In the genomic region with DNA sequence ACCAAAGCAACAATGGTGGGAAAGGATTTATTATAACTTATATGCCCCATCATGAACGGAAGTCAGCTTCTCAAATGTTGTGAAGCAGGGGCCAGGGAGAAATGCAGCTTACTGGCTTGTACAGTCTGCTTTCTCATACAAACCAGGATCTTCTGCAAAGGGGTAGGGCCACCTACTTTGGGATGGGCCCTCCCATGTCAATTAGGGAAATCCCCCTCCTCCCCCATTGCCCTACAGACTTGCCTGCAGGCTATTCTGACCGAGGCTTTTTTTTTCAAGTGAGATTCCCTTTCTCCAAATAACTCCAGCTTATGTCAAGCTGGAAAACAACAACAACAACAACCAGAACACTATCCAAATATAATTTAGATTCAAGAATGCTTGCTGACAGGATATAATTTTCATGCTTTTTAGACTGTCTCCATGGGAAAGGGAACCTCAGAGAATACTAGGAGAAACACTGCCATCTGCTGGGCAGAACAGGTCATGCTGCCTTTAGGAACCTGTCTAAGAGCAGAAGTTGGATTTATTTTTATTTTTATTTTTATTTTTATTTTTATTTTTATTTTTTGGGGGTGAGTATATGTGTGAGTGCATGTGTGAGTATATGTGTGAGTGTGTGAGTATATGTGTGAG, we compare ENCODE assay signal across 8 mouse cellular contexts. TPM values are rescaled to one million over a fixed set of nuclear protein-coding genes. Genes with fewer than 3 reads are reported as not detected.
DNase-seq lines count a peak whose midpoint lies in the region; ATAC-seq and TF ChIP-seq lines count a peak whose summit lies in the region.

No protein-coding gene starts in this region.

- no peaks in the 10 kb centered on the region for H3K27me3 ChIP-seq in MEL (ENCODE audit: control insufficient read depth in 1 of 2, insufficient read depth in 2 of 2, low read length in 2 of 2)
- H3K27me3 ChIP-seq in lung, embryonic 14.5 days (ENCODE audit: insufficient read depth, low read length), result no peaks in the 10 kb centered on the region

- TF ChIP-seq POLR2A in MEL (IDR thresholded peaks at IDR 0.05; ENCODE audit: control insufficient read depth in 1 of 2, insufficient read depth in 1 of 2, low read depth in 1 of 2, low read length in 2 of 2, poor library complexity in 1 of 2), result no peak

- TF ChIP-seq RAD21 in MEL (IDR thresholded peaks at IDR 0.05; ENCODE audit: low read depth, low read length), result peak; percentile 92

- H3K4me1 ChIP-seq in MEL (ENCODE audit: control insufficient read depth in 1 of 2, insufficient read depth in 2 of 2, low read length in 2 of 2), result peaks cover 3 to 26% of the 10 kb centered on the region in 2 experiments
- H3K4me1 ChIP-seq in lung, embryonic 14.5 days (ENCODE audit: insufficient read depth), result no peaks in the 10 kb centered on the region

- no peak overlapping the region for H3K4me2 ChIP-seq in lung, embryonic 14.5 days

- H3K9me3 ChIP-seq in MEL (replicated peaks; ENCODE audit: insufficient read depth, low read length), result no peaks in the 10 kb centered on the region
- H3K9me3 ChIP-seq in lung, embryonic 14.5 days (ENCODE audit: low read depth, low read length), result no peaks in the 10 kb centered on the region

- H3K36me3 ChIP-seq in MEL (ENCODE audit: control insufficient read depth in 1 of 2, insufficient read depth in 2 of 2, low read length in 2 of 2), result peaks cover 0 to 23% of the 10 kb centered on the region in 2 experiments; a peak in 2 of 4 replicates
- no peaks in the 10 kb centered on the region for H3K36me3 ChIP-seq in lung, embryonic 14.5 days (ENCODE audit: insufficient read depth)

- no peak overlapping the region for H3K27ac ChIP-seq in MEL (ENCODE audit: control insufficient read depth, low read depth, low read length)
- no peak overlapping the region for H3K27ac ChIP-seq in lung, embryonic 14.5 days (ENCODE audit: low read depth)

- 44% methylated on average over 2 of the region's 2 CpGs for WGBS in lung, embryonic 14.5 days

- peak; percentile 63 for ATAC-seq in CD4-positive, CD25-positive, alpha-beta regulatory T cell, adult 4 months
- ATAC-seq in lung, embryonic 14.5 days (ENCODE audit: insufficient read depth), result no peak
- no peak for ATAC-seq in activated CD4-positive, CD25-positive, alpha-beta regulatory T cell, adult 4 months

- TF ChIP-seq EP300 in MEL (IDR thresholded peaks at IDR 0.05; ENCODE audit: low read depth in 1 of 2, low read length in 2 of 2), result no peak

- H3K79me2 ChIP-seq in MEL (ENCODE audit: control insufficient read depth, insufficient read depth, low read length, poor library complexity), result no peaks in the 10 kb centered on the region

- TF ChIP-seq CTCF in MEL (IDR thresholded peaks at IDR 0.05 in 2 of 3, conservative IDR thresholded peaks at IDR 0.05 in 1 of 3; ENCODE audit: control insufficient read depth in 1 of 3, insufficient read depth in 1 of 3, low read depth in 2 of 3, low read length in 3 of 3, poor library complexity in 1 of 3, severe bottlenecking in 1 of 3), result peak; percentile 68 to 85 (median 69)
- peak; percentile 80 for TF ChIP-seq CTCF in lung, embryonic 14.5 days (IDR thresholded peaks at IDR 0.05; ENCODE audit: low read depth)

- DNase-seq in MEL (ENCODE audit: low read depth, low spot score), result peak; percentile 89
- peak; percentile 86 to 89 for DNase-seq in cerebellum, postnatal 10 days
- peak; percentile 80 for DNase-seq in gastrocnemius, adult 18-20 months (ENCODE audit: low spot score)
- DNase-seq in layer of hippocampus, adult 18-20 months (ENCODE audit: low spot score in 2 of 2), result peak; percentile 30 to 91
- DNase-seq in lung, embryonic 14.5 days, result peak; percentile 96
- DNase-seq in right cerebral cortex, postnatal 14 days, result peak; percentile 85

- H3K4me3 ChIP-seq in MEL (ENCODE audit: control insufficient read depth in 1 of 2, insufficient read depth in 1 of 2, low read depth in 2 of 2, low read length in 2 of 2), result no peak overlapping the region
- H3K4me3 ChIP-seq in lung, embryonic 14.5 days (ENCODE audit: low read depth, low read length), result no peak overlapping the region

- H3K9ac ChIP-seq in MEL (ENCODE audit: control insufficient read depth, low read depth, low read length, poor library complexity, severe bottlenecking), result 0 out of 2 replicates have a peak overlapping the region, but pooled peaks have one; percentile 28
- H3K9ac ChIP-seq in lung, embryonic 14.5 days, result no peak overlapping the region

TF ChIP-seq in MEL, 35 proteins besides CTCF, POLR2A, EP300 and RAD21:
- TF ChIP-seq ETS1 (IDR thresholded peaks at IDR 0.05; ENCODE audit: low read depth, low read length) (no peak), USF2 (IDR thresholded peaks at IDR 0.05; ENCODE audit: borderline replicate concordance in 1 of 2, insufficient read depth in 1 of 2, low read depth in 1 of 2, low read length in 2 of 2) (no peak), BHLHE40 (IDR thresholded peaks at IDR 0.05; ENCODE audit: borderline replicate concordance, low read depth, low read length) (no peak), UBTF (IDR thresholded peaks at IDR 0.05; ENCODE audit: borderline replicate concordance, insufficient read depth, low read depth, low read length) (no peak), MAFK (IDR thresholded peaks at IDR 0.05; ENCODE audit: borderline replicate concordance, low read depth, low read length) (no peak), CHD1 (IDR thresholded peaks at IDR 0.05; ENCODE audit: low read depth, low read length) (no peak), SIN3A (IDR thresholded peaks at IDR 0.05; ENCODE audit: low read length) (peak; percentile 70; the same call in 1 of the 2 replicates), SMC3 (IDR thresholded peaks at IDR 0.05; ENCODE audit: low read depth, low read length) (peak; percentile 75), MYB (IDR thresholded peaks at IDR 0.05; ENCODE audit: low read depth, low read length) (no peak), E2F4 (IDR thresholded peaks at IDR 0.05; ENCODE audit: borderline replicate concordance, low read depth, low read length) (no peak), MAX (IDR thresholded peaks at IDR 0.05; ENCODE audit: low read length) (0 out of 2 replicates have a peak, but pooled peaks have one; percentile 4), ZC3H11A (IDR thresholded peaks at IDR 0.05; ENCODE audit: low read depth, low read length) (peak; percentile 77)

RNA-seq across cellular contexts. Expression of a gene that starts 5.9 kb away (rescaled TPM):
- polyA plus RNA-seq in CD4-positive, CD25-positive, alpha-beta regulatory T cell, adult 4 months (2017; shearing (Covaris generic)), result under 1 TPM in 1 of 2 experiments, not detected in 1; 0.32 TPM
- 11.8 and 15.6 TPM in 2 replicates for total RNA-seq in MEL (2012; rRNA removed)
- polyA plus RNA-seq in MEL (2012; ENCODE audit: insufficient read depth in 1 of 2, insufficient read length in 2 of 2, low read depth in 1 of 2, low replicate concordance in 2 of 2, missing spikeins in 1 of 2), result 10 to 100 TPM in 1 of 2 experiments, not detected in 1; 17.8 TPM
- under 1 TPM; 0.43 TPM for total RNA-seq in gastrocnemius, adult 18-20 months (2021)
- total RNA-seq in layer of hippocampus, adult 18-20 months (2021), result 10 to 100 TPM; 19.6 to 19.7 TPM
- 1.8 and 2.3 TPM in 2 replicates for polyA plus RNA-seq in lung, embryonic 14.5 days (2014; fragmentation: Nextera tagmentation; extraction: Ambion mirVana)
- polyA plus RNA-seq in activated CD4-positive, CD25-positive, alpha-beta regulatory T cell, adult 4 months (2017; shearing (Covaris generic)), result under 1 TPM in 1 of 2 experiments, not detected in 1; 0.26 TPM

RNA-seq across cellular contexts. Expression of a gene that starts 8.3 kb away (rescaled TPM):
- 10 to 100 TPM; 24.9 to 31.7 TPM for polyA plus RNA-seq in CD4-positive, CD25-positive, alpha-beta regulatory T cell, adult 4 months (2017; shearing (Covaris generic))
- total RNA-seq in MEL (2012; rRNA removed), result 5.1 and 5.8 TPM in 2 replicates
- 10 to 100 TPM in 1 of 2 experiments, not detected in 1; 23.5 TPM for polyA plus RNA-seq in MEL (2012; ENCODE audit: insufficient read depth in 1 of 2, insufficient read length in 2 of 2, low read depth in 1 of 2, low replicate concordance in 2 of 2, missing spikeins in 1 of 2)
- 10 to 100 TPM; 61.7 to 69.1 TPM for total RNA-seq in gastrocnemius, adult 18-20 months (2021)
- total RNA-seq in layer of hippocampus, adult 18-20 months (2021), result 10 to 100 TPM; 12.9 to 15.3 TPM
- 26.5 and 27.6 TPM in 2 replicates for polyA plus RNA-seq in lung, embryonic 14.5 days (2014; fragmentation: Nextera tagmentation; extraction: Ambion mirVana)
- polyA plus RNA-seq in activated CD4-positive, CD25-positive, alpha-beta regulatory T cell, adult 4 months (2017; shearing (Covaris generic)), result 10 to 100 TPM; 20.9 to 25.0 TPM

RNA-seq across cellular contexts. Expression of a gene that starts 23.2 kb away (rescaled TPM):
- polyA plus RNA-seq in CD4-positive, CD25-positive, alpha-beta regulatory T cell, adult 4 months (2017; shearing (Covaris generic)), result 10 to 100 TPM; 12.2 to 19.6 TPM
- total RNA-seq in MEL (2012; rRNA removed), result 13.8 and 17.2 TPM in 2 replicates
- polyA plus RNA-seq in MEL (2012; ENCODE audit: insufficient read depth in 1 of 2, insufficient read length in 2 of 2, low read depth in 1 of 2, low replicate concordance in 2 of 2, missing spikeins in 1 of 2), result 10 to 100 TPM in 1 of 2 experiments, not detected in 1; 19.6 TPM
- 10 to 100 TPM; 33.0 to 34.6 TPM for total RNA-seq in gastrocnemius, adult 18-20 months (2021)
- total RNA-seq in layer of hippocampus, adult 18-20 months (2021), result 10 to 100 TPM; 10.1 to 10.2 TPM
- polyA plus RNA-seq in lung, embryonic 14.5 days (2014; fragmentation: Nextera tagmentation; extraction: Ambion mirVana), result 27.3 and 29.9 TPM in 2 replicates
- polyA plus RNA-seq in activated CD4-positive, CD25-positive, alpha-beta regulatory T cell, adult 4 months (2017; shearing (Covaris generic)), result 10 to 100 TPM; 13.3 to 15.6 TPM

RNA-seq across cellular contexts. Expression of a gene that starts 37.3 kb away (rescaled TPM):
- not detected for polyA plus RNA-seq in CD4-positive, CD25-positive, alpha-beta regulatory T cell, adult 4 months (2017; shearing (Covaris generic))
- not detected in 2 replicates for total RNA-seq in MEL (2012; rRNA removed)
- polyA plus RNA-seq in MEL (2012; ENCODE audit: insufficient read depth in 1 of 2, insufficient read length in 2 of 2, low read depth in 1 of 2, low replicate concordance in 2 of 2, missing spikeins in 1 of 2), result under 1 TPM in 1 of 2 experiments, not detected in 1; 0.04 TPM
- total RNA-seq in gastrocnemius, adult 18-20 months (2021), result not detected
- not detected for total RNA-seq in layer of hippocampus, adult 18-20 months (2021)
- polyA plus RNA-seq in lung, embryonic 14.5 days (2014; fragmentation: Nextera tagmentation; extraction: Ambion mirVana), result not detected in 2 replicates
- not detected for polyA plus RNA-seq in activated CD4-positive, CD25-positive, alpha-beta regulatory T cell, adult 4 months (2017; shearing (Covaris generic))

RNA-seq across cellular contexts. Expression of a gene that starts 43.5 kb away (rescaled TPM):
- polyA plus RNA-seq in CD4-positive, CD25-positive, alpha-beta regulatory T cell, adult 4 months (2017; shearing (Covaris generic)), result 10 to 100 TPM; 28.0 to 42.5 TPM
- 49.3 and 50.2 TPM in 2 replicates for total RNA-seq in MEL (2012; rRNA removed)
- polyA plus RNA-seq in MEL (2012; ENCODE audit: insufficient read depth in 1 of 2, insufficient read length in 2 of 2, low read depth in 1 of 2, low replicate concordance in 2 of 2, missing spikeins in 1 of 2), result 100 to 1,000 TPM in 1 of 2 experiments, 10 to 100 TPM in 1; 89.8 to 627 TPM
- 1 to 10 TPM; 2.1 to 3.2 TPM for total RNA-seq in gastrocnemius, adult 18-20 months (2021)
- total RNA-seq in layer of hippocampus, adult 18-20 months (2021), result 1 to 10 TPM; 4.1 to 4.6 TPM
- 70.2 and 71.5 TPM in 2 replicates for polyA plus RNA-seq in lung, embryonic 14.5 days (2014; fragmentation: Nextera tagmentation; extraction: Ambion mirVana)
- polyA plus RNA-seq in activated CD4-positive, CD25-positive, alpha-beta regulatory T cell, adult 4 months (2017; shearing (Covaris generic)), result 10 to 100 TPM; 23.7 to 35.9 TPM
